Mouse (Mus musculus): ENCODE measurements around the gene Hoxa11.

Hoxa11 gene

DNA sequence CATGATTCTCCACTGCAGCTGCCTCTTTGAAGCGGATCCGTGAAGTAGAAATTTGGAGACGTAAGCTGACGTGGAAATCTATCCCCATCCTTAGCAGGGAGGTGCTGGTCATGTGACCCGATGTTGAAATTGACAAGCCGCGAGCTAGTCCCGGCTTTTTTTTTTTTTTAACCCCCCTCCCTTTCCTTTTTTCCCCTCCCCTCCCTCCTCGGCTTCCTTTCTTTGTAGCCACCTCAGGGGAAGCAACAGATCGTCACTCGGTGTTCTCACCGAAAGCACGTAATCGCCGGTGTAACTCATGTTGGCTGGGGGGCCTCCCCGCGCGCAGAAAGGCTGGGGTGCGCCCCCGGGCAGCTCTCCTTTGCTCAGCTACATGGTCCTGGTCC, at the start of gene Hoxa11:
Gene Hoxa11, minus strand, starts transcription at position 54 of the 386 bp plus-strand sequence.
- no peak for DNase-seq (ENCODE audit: extremely low spot score, low spot score)

DNA sequence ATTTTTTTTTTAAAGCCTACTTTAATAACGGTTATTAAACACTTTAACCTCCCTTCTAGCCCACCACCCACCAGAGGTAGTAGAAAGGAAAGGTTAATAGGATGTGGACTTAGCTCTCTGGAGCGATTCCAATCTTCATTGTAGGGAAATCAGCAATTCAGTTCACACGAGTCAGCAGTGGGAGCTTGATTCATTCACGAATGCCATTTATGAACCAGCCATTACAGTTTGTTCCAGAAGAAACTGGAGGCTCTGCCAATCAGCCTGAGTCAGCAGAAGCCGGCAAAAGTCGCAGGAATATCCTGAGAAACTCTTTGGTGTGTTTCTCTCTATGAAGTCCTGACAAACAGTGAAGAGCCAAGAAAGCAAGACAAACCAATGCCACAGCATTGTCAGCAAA, 49.0 kb upstream of the Hoxa11 start:
- DNase-seq (ENCODE audit: extremely low spot score, low spot score) = no peak

DNA sequence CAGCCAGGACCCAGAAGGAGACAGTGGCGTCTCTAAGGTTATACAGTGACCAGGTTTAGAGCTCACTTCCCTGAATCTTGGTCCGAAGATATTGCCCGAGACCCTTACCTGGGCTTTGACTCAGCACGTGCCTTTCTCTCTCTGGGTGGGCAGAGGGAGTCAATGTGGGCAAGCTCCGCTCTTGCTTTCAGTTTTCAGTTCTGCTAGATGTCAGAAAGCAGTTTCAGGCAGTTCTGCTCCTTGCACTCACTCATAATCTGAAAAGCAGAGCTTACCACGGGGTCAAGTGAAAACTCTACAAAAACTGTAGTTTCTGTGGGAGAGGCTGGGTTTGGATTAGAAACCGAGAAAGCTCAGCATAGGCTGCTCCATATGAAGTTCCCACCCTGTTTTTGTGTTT, 46.7 kb upstream of the Hoxa11 start:
- DNase-seq (ENCODE audit: extremely low spot score, low spot score) = no peak

DNA sequence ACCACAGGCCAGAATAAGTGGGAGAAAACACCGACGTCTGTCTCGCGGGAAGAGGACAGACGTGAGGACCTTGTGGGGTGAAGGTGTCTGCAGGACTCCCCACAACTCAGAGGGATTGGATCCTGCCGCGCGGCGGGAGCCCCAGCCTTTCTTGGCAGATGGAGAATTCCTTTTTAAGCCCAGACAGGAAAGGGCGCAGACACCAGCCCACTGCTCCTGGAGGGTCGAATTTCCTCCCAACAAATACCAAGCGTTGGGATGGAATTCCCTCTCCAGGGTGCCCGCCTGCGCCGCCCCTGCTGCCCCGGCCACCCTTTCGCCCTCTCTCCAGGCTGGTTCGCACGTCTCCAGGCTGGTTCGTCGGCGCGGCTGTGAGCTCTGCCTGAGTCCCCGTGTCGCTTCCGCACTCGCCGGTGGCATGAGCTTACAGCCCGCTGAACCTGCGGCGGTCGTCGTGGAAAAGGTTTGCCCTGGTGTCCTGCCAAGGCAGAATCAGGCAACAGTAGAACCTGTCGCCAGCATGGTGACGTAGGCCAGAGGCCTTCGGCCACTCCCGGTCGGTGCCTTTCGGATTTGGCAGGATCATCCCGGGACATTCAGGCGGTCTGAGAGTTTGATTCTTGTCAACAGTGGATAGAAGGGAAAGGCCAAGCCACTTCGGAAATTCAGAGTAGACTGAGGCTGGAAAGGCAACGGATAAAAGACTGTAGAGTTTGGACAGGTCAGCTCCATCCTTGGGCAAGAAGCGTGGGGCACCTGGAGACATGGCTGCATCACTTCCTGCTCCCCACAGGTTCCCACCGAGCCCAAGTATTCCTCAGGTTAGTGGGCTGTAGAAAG, 45.6 kb upstream of the Hoxa11 start:
- peak; percentile 72 for DNase-seq (ENCODE audit: extremely low spot score, low spot score)

DNA sequence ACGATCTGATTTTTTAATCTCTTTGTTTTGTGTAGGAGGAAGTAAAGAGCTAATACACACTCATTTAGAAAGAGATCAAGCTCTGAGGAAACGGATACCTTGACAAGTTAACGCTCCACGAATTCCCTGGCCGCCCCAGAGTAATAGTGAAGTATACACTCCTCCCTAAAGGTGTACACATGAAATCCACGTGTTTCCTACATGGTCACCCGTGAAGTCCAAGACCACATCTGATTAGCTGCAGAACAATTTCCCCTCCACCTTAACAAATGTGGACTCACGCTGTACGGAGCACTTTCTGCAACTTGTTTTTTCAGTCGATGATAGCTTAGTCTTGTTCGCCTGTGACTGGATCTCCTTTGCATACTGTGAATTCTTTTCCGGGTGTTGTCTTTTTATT, 44.6 kb upstream of the Hoxa11 start:
- peak; percentile 35 for DNase-seq (ENCODE audit: extremely low spot score, low spot score)

DNA sequence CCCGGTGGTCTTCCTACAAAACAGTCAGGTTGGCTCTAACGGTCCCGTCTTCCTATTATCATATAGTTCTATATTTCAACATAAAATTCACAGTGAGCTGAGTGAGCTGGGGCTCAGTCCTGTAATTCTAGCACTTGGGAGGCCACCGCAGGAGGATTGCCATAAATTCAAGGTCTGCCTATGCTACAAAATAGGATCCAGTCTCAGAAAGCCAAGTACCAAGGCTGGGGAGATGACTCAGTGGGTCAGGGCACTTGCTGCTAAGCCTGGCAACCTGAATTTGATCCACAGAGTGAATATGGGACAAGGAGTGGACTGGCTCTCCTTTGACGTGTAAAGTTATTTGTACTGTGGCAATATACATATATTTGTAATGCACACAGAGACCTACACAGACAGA, 38.3 kb upstream of the Hoxa11 start:
- DNase-seq (ENCODE audit: extremely low spot score, low spot score) = no peak

DNA sequence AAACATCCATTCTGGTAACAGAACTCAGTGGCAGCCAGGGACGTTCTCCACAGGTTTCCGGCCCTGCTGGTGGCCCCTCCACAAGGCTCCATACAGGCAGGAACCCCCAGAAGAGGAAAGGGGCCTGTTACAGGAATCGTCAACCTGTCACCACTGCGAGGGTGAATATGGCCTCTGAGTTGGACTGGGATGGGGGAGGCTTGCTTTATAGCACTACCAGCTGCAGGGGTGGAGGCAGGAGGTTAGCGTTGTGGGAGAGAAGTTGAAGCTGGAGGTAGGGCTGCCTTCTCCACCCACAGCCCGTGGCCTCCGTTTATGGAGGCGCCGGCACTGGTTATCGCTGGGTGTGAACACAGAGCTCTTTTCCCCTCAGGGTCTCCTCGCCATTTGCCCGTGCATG, 35.5 kb upstream of the Hoxa11 start:
- DNase-seq (ENCODE audit: extremely low spot score, low spot score) = no peak

DNA sequence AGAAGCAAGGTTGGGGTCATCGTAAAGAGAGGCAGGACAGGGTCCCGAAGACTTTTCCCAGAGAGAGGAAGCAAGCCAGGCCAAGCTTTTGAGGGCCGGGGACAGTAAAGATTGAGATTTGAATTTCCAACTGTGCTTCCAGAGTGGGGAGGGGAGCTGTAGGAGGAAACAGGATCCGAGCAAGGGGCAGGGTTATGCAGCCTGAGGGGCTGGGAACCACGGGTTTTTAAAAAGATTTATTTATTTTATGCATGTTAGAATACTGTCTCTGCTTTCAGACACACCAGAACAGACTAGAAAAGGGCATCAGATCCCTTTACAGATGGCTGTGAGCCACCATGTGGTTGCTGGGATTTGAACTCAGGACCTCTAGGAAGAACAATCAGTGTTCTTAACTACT, 31.3 kb upstream of the Hoxa11 start:
- no peak for DNase-seq (ENCODE audit: extremely low spot score, low spot score)

DNA sequence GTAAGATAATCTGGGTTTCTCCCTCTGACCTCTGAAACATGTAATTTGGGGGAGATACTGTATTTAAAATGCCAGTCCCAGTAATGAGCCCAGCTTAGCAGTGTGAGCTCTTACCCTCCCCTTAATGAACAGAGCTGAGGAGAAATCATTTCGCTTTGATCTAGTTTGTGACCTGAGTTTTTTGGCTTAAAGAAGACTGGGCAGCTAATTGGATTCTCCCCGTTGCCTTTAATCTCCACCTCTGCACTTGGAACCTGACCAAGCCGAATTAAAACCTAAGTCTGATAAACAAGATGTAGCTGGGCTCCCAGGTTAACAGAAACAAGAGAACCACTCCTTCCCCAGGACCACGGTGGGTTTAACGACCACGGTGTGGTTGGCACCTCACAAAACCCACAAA, 30.8 kb upstream of the Hoxa11 start:
- DNase-seq (ENCODE audit: extremely low spot score, low spot score) = no peak

DNA sequence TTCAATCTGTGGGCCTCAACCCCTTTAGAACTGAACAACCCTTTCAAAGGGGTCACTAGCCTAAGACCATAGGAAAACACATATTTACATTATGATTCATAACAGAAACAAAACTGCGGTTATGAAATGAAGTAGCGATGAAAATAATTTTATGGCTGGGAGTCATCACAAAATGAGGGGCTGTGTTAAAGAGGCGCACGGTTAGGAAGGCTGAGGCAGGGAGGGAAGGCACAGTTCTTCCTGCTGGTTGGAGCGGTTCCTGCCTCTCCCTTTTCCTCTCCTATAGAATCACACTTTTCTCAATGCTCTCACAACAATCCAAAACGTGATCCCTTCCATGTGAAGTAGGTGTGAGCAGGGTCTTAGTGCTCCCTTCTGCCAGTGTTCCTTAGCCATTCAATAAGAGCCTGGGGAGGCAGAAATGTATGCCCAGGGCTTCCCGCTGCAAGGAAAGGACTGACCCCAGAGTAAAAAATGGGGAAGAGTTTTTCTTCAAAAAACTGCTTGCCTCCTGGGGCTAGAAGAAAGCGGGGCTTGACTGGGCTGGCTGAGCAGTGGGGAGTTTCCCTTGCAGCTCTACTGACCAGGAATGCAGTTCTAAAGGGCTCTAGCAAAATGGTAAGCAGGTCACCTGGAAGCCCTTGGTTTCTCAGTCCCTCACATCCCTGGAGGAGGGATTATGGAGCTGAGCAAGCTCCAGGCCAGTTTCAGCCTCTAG, 30.1 kb upstream of the Hoxa11 start:
- no peak for DNase-seq (ENCODE audit: extremely low spot score, low spot score)

DNA sequence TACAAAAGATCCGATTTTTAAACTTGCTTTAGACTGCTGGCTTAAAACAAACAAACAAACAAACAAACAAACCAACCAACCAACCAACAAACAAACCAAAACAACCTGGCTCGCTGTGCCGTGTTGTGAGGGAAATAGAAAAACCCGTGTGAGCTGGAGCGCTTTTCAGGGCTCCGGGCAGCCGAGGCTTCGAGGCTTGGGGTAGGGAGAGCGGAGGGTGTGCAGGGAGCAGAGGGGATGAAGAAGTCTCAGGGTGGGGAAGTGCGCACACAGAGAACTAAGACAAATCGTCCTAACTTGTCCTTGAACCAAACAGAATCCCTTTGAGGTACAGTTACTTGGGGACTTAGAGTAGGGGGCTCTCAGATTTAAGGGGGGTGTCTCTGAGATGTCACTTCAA, 29.0 kb upstream of the Hoxa11 start:
- no peak for DNase-seq (ENCODE audit: extremely low spot score, low spot score)

DNA sequence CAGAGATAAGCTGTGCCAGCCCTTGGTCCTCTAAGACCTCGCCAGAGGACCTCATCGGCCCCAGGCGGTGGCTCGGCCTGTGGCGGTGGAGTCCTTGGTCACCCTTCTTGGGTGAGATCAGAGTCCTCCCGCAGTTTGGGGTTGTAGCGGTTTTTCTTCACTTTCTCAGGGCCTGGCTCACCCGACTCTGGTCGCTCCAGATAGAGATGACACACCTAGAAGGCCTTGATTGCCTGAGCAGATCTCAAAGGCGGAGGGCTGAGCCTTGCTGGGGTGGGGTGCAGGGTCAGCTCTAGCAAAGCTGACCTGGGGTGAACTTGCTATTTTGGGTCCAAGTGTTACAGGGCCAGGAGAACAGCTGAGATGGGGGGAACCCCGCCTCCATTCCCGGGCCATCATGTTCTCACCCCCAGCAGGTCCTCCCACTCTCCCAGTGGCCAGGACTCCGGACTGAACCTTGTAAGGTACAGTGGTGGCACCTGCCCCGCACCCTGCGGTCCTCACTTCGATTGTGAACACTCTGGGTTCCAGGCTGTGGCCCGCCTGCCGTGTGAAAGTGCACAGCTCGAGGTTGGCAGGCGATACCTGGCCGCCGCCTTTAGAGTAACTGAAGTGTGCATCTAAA, 28.2 kb upstream of the Hoxa11 start:
- DNase-seq (ENCODE audit: extremely low spot score, low spot score) = peak; percentile 62

DNA sequence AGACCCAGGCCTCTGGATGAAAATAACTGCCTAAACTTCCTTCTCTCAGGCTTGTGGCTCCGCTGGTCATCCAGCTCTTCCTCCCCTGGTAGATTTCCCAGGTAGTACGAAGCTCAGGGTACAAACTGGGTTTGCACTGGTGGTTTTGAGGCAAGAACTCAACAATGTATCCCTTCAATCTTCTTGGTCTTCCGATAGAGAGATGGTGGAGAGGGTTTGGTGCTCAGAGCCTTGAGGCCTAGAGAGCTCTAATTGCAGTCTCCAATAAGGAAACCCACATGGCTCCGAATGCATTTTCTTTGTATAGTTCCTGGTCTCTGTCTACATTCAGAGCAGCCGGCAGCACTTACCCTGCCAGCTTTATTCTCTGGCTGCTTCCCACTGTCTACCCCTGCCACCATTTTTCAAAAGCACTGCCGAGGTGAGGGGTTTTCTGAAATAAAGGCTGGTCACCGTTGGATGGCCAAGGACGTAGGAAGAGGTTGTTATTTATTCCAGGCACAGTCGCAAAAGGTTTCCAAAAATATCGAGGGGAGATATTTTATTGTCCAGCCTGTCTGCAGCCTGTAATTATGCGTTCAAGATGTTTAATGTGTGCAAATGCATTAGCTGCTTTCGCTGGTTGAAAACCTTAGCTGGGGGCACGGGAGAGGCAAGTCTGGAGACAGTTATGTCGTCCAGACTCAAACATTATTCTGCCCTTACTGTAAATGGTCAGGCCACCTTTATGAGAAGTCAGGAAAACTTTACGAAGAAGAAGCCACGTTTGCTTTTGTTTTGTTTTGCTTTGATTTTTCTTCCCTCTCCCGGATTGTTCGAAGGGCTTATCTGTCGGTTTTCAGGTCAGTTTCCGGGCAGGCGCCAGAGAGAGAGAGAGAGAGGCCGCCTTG, 27.4 kb upstream of the Hoxa11 start:
- DNase-seq (ENCODE audit: extremely low spot score, low spot score) = peak; percentile 52

DNA sequence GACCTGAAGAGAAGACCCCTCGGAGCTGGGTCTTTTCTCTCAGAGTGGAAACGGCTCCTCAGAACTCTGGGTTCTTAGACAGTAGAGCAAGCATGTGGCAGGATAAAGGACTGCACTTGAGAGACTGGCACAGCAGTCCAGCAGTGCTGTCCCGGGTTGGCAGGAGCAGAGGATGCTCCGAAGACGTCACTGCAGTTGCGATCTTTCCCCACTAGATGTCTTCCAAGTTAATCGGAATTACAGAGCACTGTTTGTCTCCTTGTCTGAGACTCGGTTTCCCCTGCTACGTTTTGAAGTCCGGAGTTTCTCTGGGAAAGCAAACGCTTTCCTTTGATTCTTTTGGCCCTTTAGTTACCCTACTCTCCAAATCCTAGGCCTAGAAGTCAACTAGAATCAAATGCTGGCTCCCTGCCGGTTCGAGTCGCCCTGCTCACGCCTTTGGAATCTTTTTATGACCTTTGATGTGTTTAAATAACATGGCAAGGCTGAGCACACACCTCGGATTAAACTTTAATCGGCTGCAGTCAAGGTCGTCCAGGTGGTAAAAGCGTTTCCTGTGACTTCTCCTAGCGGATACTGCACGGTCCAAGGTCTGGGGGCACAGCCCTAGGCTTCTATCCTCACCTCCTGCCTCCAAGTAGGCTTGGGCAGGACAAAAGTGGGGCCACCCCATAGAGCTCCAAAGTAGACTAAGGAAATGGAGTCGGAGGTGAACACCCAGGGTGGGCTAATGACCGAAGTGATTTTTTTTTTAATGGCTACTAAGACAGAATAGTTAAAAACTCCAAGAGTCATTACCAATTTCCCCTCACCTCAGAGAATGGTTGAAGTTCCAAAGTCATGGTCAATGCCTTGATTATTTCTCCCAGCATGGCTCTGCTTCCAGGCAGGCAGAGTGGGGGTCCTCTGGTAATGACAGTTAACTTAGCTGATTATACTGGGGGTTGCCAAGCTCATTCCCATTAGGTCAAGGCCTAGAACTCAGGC, 25.2 kb upstream of the Hoxa11 start:
- peak; percentile 74 for DNase-seq (ENCODE audit: extremely low spot score, low spot score)

DNA sequence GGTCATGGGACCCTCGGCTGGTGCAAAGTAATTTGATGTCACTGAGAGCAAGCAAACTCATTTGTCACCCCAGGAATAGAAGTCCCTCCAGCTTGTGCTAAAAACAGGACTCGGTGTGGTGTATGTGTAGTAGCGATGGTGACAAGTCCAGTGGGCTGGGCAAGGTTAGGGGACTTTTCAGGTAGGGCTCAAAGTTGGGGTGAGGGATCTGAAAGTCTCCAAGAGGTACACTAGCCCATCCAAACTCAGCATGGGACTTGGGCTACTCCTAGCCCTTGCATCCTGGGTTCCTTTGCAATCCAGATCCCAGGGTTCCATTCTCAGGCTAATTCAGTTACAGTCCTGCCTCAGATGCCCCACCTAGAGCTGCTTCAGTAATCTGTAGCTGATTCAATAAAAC, 23.1 kb upstream of the Hoxa11 start:
- DNase-seq (ENCODE audit: extremely low spot score, low spot score) = no peak

DNA sequence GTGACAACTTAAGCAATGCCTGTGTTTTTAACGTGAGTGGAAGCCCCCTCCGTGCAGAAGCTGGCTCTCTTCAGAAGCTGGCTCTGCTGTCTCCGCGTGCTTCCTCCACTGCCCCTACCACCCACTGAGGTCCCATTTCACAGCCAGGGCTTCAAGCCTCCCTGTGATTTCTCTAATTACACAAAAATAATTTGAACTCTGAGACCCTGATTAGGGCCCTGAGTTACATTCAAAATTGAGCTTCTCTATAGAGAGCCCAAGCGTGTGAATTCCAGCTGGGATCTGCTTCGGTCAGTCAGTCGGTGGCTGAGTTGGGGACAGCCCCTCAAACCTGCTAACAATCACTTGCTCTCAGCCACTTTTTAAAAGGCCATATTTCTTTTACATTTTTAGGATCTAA, 22.7 kb upstream of the Hoxa11 start:
- DNase-seq (ENCODE audit: extremely low spot score, low spot score) = no peak

DNA sequence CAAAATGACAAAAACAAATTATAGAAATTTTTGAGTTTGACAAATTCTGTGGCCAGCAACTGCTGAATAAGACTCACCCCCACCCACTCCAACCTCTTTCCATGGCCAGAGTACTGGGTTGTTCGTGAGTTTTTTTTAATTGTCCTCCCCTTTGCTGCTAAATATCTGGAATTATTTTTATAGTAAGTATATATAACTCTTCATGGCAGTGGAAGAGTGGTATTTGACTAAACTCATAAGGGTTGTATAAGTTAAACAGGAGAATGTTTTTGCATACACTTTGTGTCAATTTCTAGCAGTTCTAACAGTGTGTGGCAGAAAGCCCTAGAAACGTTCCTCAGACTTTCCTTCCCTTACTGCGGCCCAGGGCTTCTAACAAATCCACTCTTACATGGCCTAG, 22.1 kb upstream of the Hoxa11 start:
- DNase-seq (ENCODE audit: extremely low spot score, low spot score) = no peak

DNA sequence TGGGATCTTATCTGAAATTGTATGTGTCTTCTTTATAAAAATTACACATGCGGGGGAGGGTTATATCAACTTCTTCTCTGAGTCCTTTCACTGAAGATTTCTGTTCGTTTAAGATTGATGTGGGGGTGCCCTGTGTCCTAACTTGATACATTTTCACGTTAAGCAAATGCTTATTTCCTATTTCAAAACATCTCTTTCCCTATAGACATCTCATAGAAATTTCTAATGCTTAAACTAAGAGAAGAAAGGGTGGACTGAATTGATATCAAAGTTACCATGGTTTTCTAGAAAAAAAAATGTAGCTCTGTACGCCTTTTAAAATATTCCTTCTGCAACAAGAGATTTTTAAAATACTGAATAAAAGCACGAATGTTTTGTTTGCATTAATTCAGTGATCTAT, 21.6 kb upstream of the Hoxa11 start:
- DNase-seq (ENCODE audit: extremely low spot score, low spot score) = no peak

DNA sequence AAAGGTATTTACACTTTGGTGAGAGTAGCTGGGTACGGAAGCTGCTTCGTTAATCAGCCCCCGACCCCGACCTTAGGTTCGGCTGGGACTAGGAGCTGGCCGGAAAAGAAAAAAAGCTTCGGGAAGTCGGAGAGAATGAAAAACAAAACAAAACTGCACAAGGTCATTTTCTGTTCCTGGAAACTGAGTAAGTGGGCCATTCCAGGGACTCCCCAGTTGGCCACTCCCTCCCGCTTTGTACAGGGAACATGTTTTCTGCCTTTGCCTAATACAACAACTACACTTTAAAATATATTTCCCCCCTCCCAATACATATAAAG, 21.0 kb upstream of the Hoxa11 start:
- DNase-seq (ENCODE audit: extremely low spot score, low spot score) = no peak

DNA sequence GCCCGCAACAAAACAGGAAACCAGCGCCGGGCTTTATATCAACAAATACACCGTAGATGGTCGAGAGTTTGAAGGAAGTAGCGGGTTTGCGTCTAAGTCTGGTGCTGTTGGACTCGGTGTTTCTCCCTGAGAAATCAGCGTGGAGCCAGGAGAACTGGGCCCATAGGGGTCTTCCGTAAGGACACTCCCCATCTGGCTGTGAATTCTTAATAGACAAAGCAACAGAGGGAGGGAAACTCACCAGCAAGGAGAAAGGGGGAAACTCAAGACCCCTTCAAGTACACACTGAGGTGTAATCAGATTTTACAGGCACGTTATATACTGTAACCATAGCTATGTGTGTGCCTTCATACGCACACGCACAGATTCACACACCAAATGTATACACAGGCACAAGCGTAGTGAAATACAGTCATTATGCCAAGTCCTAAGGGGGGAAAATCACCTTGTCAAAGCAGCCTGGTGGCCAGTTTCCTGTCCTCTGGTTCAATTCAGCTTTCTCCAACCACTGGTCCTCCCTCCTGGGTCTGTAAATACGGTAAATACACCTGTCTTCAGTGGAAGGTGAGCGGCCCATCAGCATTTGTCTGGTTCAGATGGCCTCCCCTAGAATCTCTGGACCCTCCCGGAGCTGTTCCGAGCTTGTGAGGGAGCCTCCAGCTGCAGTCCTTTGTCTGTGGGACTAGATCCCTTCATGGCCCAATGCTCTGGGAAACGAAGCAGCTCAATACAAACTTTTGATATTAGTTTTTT, 20.5 kb upstream of the Hoxa11 start:
- peak; percentile 74 for DNase-seq (ENCODE audit: extremely low spot score, low spot score)

All from neural tube, embryonic 10.5 days (tissue).